Mouse (Mus musculus) MEL (cell line): Measurements from ENCODE around the gene Btnl2. TPM values are rescaled to one million over a fixed set of nuclear protein-coding genes. Genes with fewer than 3 reads are reported as not detected.

Source experiments
- DNase-seq: peaks from one replicate; pipeline ENCODE4 v3.0.0; 2011; ENCODE audit warnings: low read depth, low spot score
- H3K27ac ChIP-seq: 2 replicates; pipeline ENCODE4 v1.5.1; 2012; ENCODE audit warnings: low read depth, mild to moderate bottlenecking, control low read depth, low read length, moderate library complexity; ENCODE audit not compliant: control insufficient read depth
- H3K27me3 ChIP-seq, 2 experiments: fragments of 150-350 bp in 1 of 2; sonication (generic) in 1 of 2; 2 replicates each; pipeline ENCODE4 v1.6.1; 2012; ENCODE audit warnings: low read length in 2 of 2, mild to moderate bottlenecking in 2 of 2, improper control_type of control experiment in 1 of 2, moderate library complexity in 1 of 2; ENCODE audit not compliant: insufficient read depth in 2 of 2, control insufficient read depth in 1 of 2
- H3K36me3 ChIP-seq, 2 experiments: 2 replicates each; pipeline ENCODE4 v1.6.1; 2012 to 2014; ENCODE audit warnings: low read length in 2 of 2, improper control_type of control experiment in 1 of 2, inconsistent platforms in 1 of 2, mild to moderate bottlenecking in 1 of 2; ENCODE audit not compliant: insufficient read depth in 2 of 2, control insufficient read depth in 1 of 2
- H3K4me1 ChIP-seq, 2 experiments: fragments of 150-350 bp in 1 of 2; sonication (generic) in 1 of 2; 2 replicates each; pipeline ENCODE4 v1.6.1; 2012; ENCODE audit warnings: low read length in 2 of 2, improper control_type of control experiment in 1 of 2, mild to moderate bottlenecking in 1 of 2; ENCODE audit not compliant: insufficient read depth in 2 of 2, control insufficient read depth in 1 of 2
- H3K4me3 ChIP-seq, 2 experiments: fragments of 150-350 bp in 1 of 2; sonication (generic) in 1 of 2; 2 replicates each; pipeline ENCODE4 v1.5.1; 2012; ENCODE audit warnings: low read depth in 2 of 2, low read length in 2 of 2, mild to moderate bottlenecking in 2 of 2, moderate library complexity in 2 of 2, control low read depth in 1 of 2, improper control_type of control experiment in 1 of 2; ENCODE audit not compliant: control insufficient read depth in 1 of 2, insufficient read depth in 1 of 2
- H3K79me2 ChIP-seq: 2 replicates; pipeline ENCODE4 v1.6.1; 2012; ENCODE audit warnings: mild to moderate bottlenecking, low read length, moderate library complexity; ENCODE audit not compliant: control insufficient read depth, poor library complexity, insufficient read depth
- H3K9ac ChIP-seq: 2 replicates; pipeline ENCODE4 v1.6.1; 2012; ENCODE audit warnings: low read depth, mild to moderate bottlenecking, control low read depth, low read length, moderate library complexity; ENCODE audit not compliant: control insufficient read depth, poor library complexity, severe bottlenecking
- H3K9me3 ChIP-seq: fragments of 150-350 bp; sonication (generic); replicated peaks from 2 replicates; pipeline ENCODE4 v1.6.1; 2012; ENCODE audit warnings: mild to moderate bottlenecking, low read length, improper control_type of control experiment, moderate library complexity; ENCODE audit not compliant: insufficient read depth
- CHD1 ChIP-seq: IDR thresholded peaks from 2 replicates; pipeline ENCODE4 v1.6.1; 2012; ENCODE audit warnings: low read depth, mild to moderate bottlenecking, inconsistent platforms, low read length, improper control_type of control experiment
- CTCF ChIP-seq, 3 experiments: IDR thresholded peaks in 2 of 3; conservative IDR thresholded peaks in 1 of 3; 2 replicates each; pipeline ENCODE4 v1.5.1; 2011 to 2012; ENCODE audit warnings: low read length in 3 of 3, low read depth in 2 of 3, mild to moderate bottlenecking in 2 of 3, improper control_type of control experiment in 1 of 3, inconsistent platforms in 1 of 3, mixed read lengths in 1 of 3, moderate library complexity in 1 of 3; ENCODE audit not compliant: control insufficient read depth in 1 of 3, insufficient read depth in 1 of 3, poor library complexity in 1 of 3, severe bottlenecking in 1 of 3
- E2F4 ChIP-seq: IDR thresholded peaks from 2 replicates; pipeline ENCODE4 v1.6.1; 2011; ENCODE audit warnings: low read depth, low read length, improper control_type of control experiment, borderline replicate concordance
- ETS1 ChIP-seq: IDR thresholded peaks from 2 replicates; pipeline ENCODE4 v1.6.1; 2012; ENCODE audit warnings: low read depth, mild to moderate bottlenecking, inconsistent platforms, low read length, improper control_type of control experiment, moderate library complexity
- GABPA ChIP-seq: IDR thresholded peaks from 2 replicates; pipeline ENCODE4 v1.6.1; 2012; ENCODE audit warnings: low read depth, mild to moderate bottlenecking, inconsistent platforms, low read length, improper control_type of control experiment, moderate library complexity
- KAT2A ChIP-seq: conservative IDR thresholded peaks from 2 replicates; pipeline ENCODE4 v1.6.1; 2012; ENCODE audit warnings: low read depth, low read length, improper control_type of control experiment, inconsistent platforms
- MEF2A ChIP-seq: IDR thresholded peaks from 2 replicates; pipeline ENCODE4 v1.6.1; 2014; ENCODE audit warnings: low read depth, mild to moderate bottlenecking, inconsistent platforms, low read length, improper control_type of control experiment; ENCODE audit not compliant: poor library complexity, insufficient replicate concordance, severe bottlenecking; ENCODE audit errors: extremely low read depth
- MXI1 ChIP-seq: IDR thresholded peaks from 2 replicates; pipeline ENCODE4 v1.6.1; 2011; ENCODE audit warnings: mild to moderate bottlenecking, low read depth, low read length, improper control_type of control experiment
- POLR2A ChIP-seq, 2 experiments: IDR thresholded peaks; 2 replicates each; pipeline ENCODE4 v1.6.1; 2011 to 2012; ENCODE audit warnings: low read length in 2 of 2, mild to moderate bottlenecking in 2 of 2, control low read depth in 1 of 2, improper control_type of control experiment in 1 of 2, low read depth in 1 of 2, moderate library complexity in 1 of 2; ENCODE audit not compliant: control insufficient read depth in 1 of 2, insufficient read depth in 1 of 2, poor library complexity in 1 of 2
- RAD21 ChIP-seq: IDR thresholded peaks from 2 replicates; pipeline ENCODE4 v1.6.1; 2011; ENCODE audit warnings: mild to moderate bottlenecking, low read depth, low read length, improper control_type of control experiment
- RCOR1 ChIP-seq: IDR thresholded peaks from 2 replicates; pipeline ENCODE4 v1.6.1; 2012; ENCODE audit warnings: low read depth, mild to moderate bottlenecking, inconsistent platforms, low read length, improper control_type of control experiment
- SMC3 ChIP-seq: IDR thresholded peaks from 2 replicates; pipeline ENCODE4 v1.6.1; 2011; ENCODE audit warnings: low read depth, low read length, improper control_type of control experiment
- TAL1 ChIP-seq: IDR thresholded peaks from 2 replicates; pipeline ENCODE4 v1.6.1; 2012; ENCODE audit warnings: mild to moderate bottlenecking, inconsistent platforms, low read length, moderate library complexity, mixed read lengths
- TBP ChIP-seq: IDR thresholded peaks from 2 replicates; pipeline ENCODE4 v1.8.0; 2011; ENCODE audit warnings: low read depth, low read length, improper control_type of control experiment
- UBTF ChIP-seq: IDR thresholded peaks from 2 replicates; pipeline ENCODE4 v1.6.1; 2012; ENCODE audit warnings: low read depth, mild to moderate bottlenecking, inconsistent platforms, low read length, improper control_type of control experiment, moderate library complexity, borderline replicate concordance; ENCODE audit not compliant: insufficient read depth
- USF1 ChIP-seq: IDR thresholded peaks from 2 replicates; pipeline ENCODE4 v1.6.1; 2014; ENCODE audit warnings: low read depth, mild to moderate bottlenecking, inconsistent platforms, low read length, improper control_type of control experiment, moderate library complexity
- USF2 ChIP-seq, 2 experiments: IDR thresholded peaks; 2 replicates each; pipeline ENCODE4 v1.6.1; 2011 to 2012; ENCODE audit warnings: improper control_type of control experiment in 2 of 2, low read length in 2 of 2, borderline replicate concordance in 1 of 2, inconsistent platforms in 1 of 2, low read depth in 1 of 2, mild to moderate bottlenecking in 1 of 2; ENCODE audit not compliant: insufficient read depth in 1 of 2
- ZC3H11A ChIP-seq: IDR thresholded peaks from 2 replicates; pipeline ENCODE4 v1.6.1; 2012; ENCODE audit warnings: low read depth, mild to moderate bottlenecking, inconsistent platforms, low read length, improper control_type of control experiment
- ZKSCAN1 ChIP-seq: IDR thresholded peaks from 2 replicates; pipeline ENCODE4 v1.6.1; 2012; ENCODE audit warnings: low read depth, mild to moderate bottlenecking, inconsistent platforms, low read length, improper control_type of control experiment, moderate library complexity
- ZMIZ1 ChIP-seq: IDR thresholded peaks from 2 replicates; pipeline ENCODE4 v1.6.1; 2012; ENCODE audit warnings: low read depth, mild to moderate bottlenecking, inconsistent platforms, low read length, improper control_type of control experiment, moderate library complexity
- ZNF384 ChIP-seq: IDR thresholded peaks from 2 replicates; pipeline ENCODE4 v1.6.1; 2012; ENCODE audit warnings: low read depth, mild to moderate bottlenecking, inconsistent platforms, low read length, improper control_type of control experiment
- polyA plus RNA-seq, 2 experiments: library from polyadenylated mRNA; stranded (reverse) in 1 of 2; unstranded in 1 of 2; fragments of >175 nt in 1 of 2; fragments of >200 nt in 1 of 2; gene quantifications; 2 replicates each; pipeline versions ENCODE4 v1.2.1 to v1.2.4; 2012; ENCODE audit warnings: low replicate concordance in 2 of 2, low read depth in 1 of 2; ENCODE audit not compliant: insufficient read length in 2 of 2, insufficient read depth in 1 of 2, missing spikeins in 1 of 2
- total RNA-seq: library from RNA; depleted of rRNA; stranded (reverse); fragments of 300-350 nt; gene quantifications from 2 replicates; pipeline ENCODE4 v1.2.3, GENCODE M21; 2012

Btnl2 gene
- total and polyA plus RNA-seq, 3 experiments: not detected

- no peak for TF ChIP-seq ZC3H11A
- TF ChIP-seq USF1: no peak
- no peak for TF ChIP-seq KAT2A
- TF ChIP-seq ZKSCAN1: no peak
- TF ChIP-seq TAL1: no peak
- TF ChIP-seq CTCF (IDR thresholded peaks at IDR 0.05 in 2 of 3, conservative IDR thresholded peaks at IDR 0.05 in 1 of 3; ENCODE audit: control insufficient read depth in 1 of 3, insufficient read depth in 1 of 3, low read depth in 2 of 3, low read length in 3 of 3, poor library complexity in 1 of 3, severe bottlenecking in 1 of 3): no peak
- TF ChIP-seq, all 39 proteins: peak for 0
Measured at GRCm38 (mm10) chr17:34306407-34306806, 48.2 kb upstream of the Btnl2 start (continued).

GRCm38 (mm10) chr17:34307216-34307615 is 47.4 kb upstream of the Btnl2 start:
- TF ChIP-seq POLR2A (IDR thresholded peaks at IDR 0.05; ENCODE audit: control insufficient read depth in 1 of 2, insufficient read depth in 1 of 2, low read depth in 1 of 2, low read length in 2 of 2, poor library complexity in 1 of 2) (no peak), TBP (no peak)
- Histone ChIP-seq H3K4me1 (no peaks in the 10 kb centered on the region; a peak in 1 of 4 replicates), H3K9me3 (no peaks in the 10 kb centered on the region), H3K4me3 (no peak overlapping the region), H3K36me3 (no peaks in the 10 kb centered on the region), H3K79me2 (no peaks in the 10 kb centered on the region), H3K9ac (no peak overlapping the region), H3K27me3 (no peaks in the 10 kb centered on the region), H3K27ac (no peak overlapping the region)
- DNase-seq: no peak

DNA sequence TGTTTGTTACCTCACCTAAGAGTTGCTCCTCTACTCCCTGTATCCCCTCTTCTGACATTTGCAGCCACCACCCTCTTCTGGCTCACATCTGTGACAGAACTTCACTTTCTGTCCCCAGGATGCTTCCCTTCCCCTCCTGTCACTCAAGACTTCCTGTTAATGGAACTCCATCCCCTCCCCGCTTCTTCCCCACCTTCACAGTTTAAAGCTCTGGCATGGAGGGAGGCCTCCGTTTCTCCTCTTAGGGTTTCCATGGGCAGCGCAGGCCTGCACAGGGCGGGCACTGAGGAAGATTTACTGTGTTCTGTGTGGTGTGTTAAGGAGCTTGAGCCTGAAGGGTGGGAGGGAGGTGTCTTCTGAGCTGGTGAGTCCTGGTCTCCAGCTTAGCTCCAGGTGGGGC is 46.5 kb upstream of the Btnl2 start:
- Histone ChIP-seq H3K27me3 (no peaks in the 10 kb centered on the region), H3K4me1 (no peaks in the 10 kb centered on the region; a peak in 1 of 4 replicates), H3K4me3 (no peak overlapping the region), H3K9ac (no peak overlapping the region), H3K27ac (no peak overlapping the region), H3K79me2 (no peaks in the 10 kb centered on the region), H3K9me3 (no peaks in the 10 kb centered on the region), H3K36me3 (no peaks in the 10 kb centered on the region)
- TF ChIP-seq MXI1 (no peak), RAD21 (no peak), USF2 (IDR thresholded peaks at IDR 0.05; ENCODE audit: borderline replicate concordance in 1 of 2, insufficient read depth in 1 of 2, low read depth in 1 of 2, low read length in 2 of 2) (no peak), SMC3 (no peak), MEF2A (no peak), ZNF384 (no peak), CHD1 (no peak), ZKSCAN1 (no peak), ZMIZ1 (no peak), E2F4 (no peak), ETS1 (no peak), UBTF (no peak), GABPA (no peak), RCOR1 (no peak)
- DNase-seq: no peak
